ENCODE assay signal across 8 mouse cellular contexts in genomic region chr2:6322376-6322901, GRCm38 (mm10). TPM values are rescaled to one million over a fixed set of nuclear protein-coding genes. Genes with fewer than 3 reads are reported as not detected.
DNase-seq lines count a peak whose midpoint lies in the region; ATAC-seq and TF ChIP-seq lines count a peak whose summit lies in the region.

Usp6nl (plus strand) TSS chr2:6322667.

- DNase-seq in CD8-positive naive resting alpha-beta T cell, adult 2 months (ENCODE audit: low read depth in 2 of 2, low spot score in 2 of 2), result peak; percentile 66 to 69
- DNase-seq in c-Kit-negative CD71-positive TER-119-positive erythroid progenitor cells, embryonic 14.5 days (ENCODE audit: low read depth, low spot score), result peak; percentile 73
- DNase-seq in forebrain, embryonic 10.5 days (ENCODE audit: extremely low spot score, low spot score), result peak; percentile 77
- peak; percentile 91 to 96 for DNase-seq in kidney, postnatal 25 days
- peak; percentile 69 to 74 (median 70) for DNase-seq in liver, embryonic 14.5 days (ENCODE audit: low read depth in 3 of 3, low spot score in 3 of 3)
- peak; percentile 86 for DNase-seq in neural tube, embryonic 10.5 days (ENCODE audit: extremely low spot score, low spot score)

- no peaks in the 10 kb centered on the region for H3K36me3 ChIP-seq in forebrain, embryonic 10.5 days (replicated peaks)
- no peaks in the 10 kb centered on the region for H3K36me3 ChIP-seq in heart, embryonic 15.5 days
- H3K36me3 ChIP-seq in liver, embryonic 14.5 days (replicated peaks; ENCODE audit: control insufficient read depth, insufficient read depth, low read depth), result no peaks in the 10 kb centered on the region
- H3K36me3 ChIP-seq in stomach, embryonic 15.5 days, result no peaks in the 10 kb centered on the region

- H3K27ac ChIP-seq in forebrain, embryonic 10.5 days, result peak within 1 kb of the TSS; percentile 99
- H3K27ac ChIP-seq in heart, embryonic 15.5 days, result peak within 1 kb of the TSS; percentile 96
- peak within 1 kb of the TSS; percentile 78 for H3K27ac ChIP-seq in liver, embryonic 14.5 days
- H3K27ac ChIP-seq in stomach, embryonic 15.5 days, result peak within 1 kb of the TSS; percentile 99

- 0 out of 2 replicates have a peak, but pooled peaks cover 5% of the 10 kb centered on the region for H3K27me3 ChIP-seq in forebrain, embryonic 10.5 days (ENCODE audit: poor library complexity, severe bottlenecking)
- no peaks in the 10 kb centered on the region for H3K27me3 ChIP-seq in heart, embryonic 15.5 days
- no peaks in the 10 kb centered on the region for H3K27me3 ChIP-seq in liver, embryonic 14.5 days (ENCODE audit: control insufficient read depth, insufficient read depth, low read length)
- H3K27me3 ChIP-seq in stomach, embryonic 15.5 days (replicated peaks), result no peaks in the 10 kb centered on the region

- under 1% methylated on average over 64 of the region's 75 CpGs for WGBS in forebrain, embryonic 10.5 days
- WGBS in heart, embryonic 15.5 days, result under 1% methylated on average over 74 of the region's 75 CpGs
- under 1% methylated on average over 65 of the region's 75 CpGs for WGBS in liver, embryonic 14.5 days (ENCODE audit: insufficient replicate concordance)
- under 1% methylated on average over 74 of the region's 75 CpGs for WGBS in stomach, embryonic 15.5 days

- H3K9me3 ChIP-seq in forebrain, embryonic 10.5 days, result no peaks in the 10 kb centered on the region
- H3K9me3 ChIP-seq in heart, embryonic 15.5 days (replicated peaks), result no peaks in the 10 kb centered on the region
- no peaks in the 10 kb centered on the region for H3K9me3 ChIP-seq in liver, embryonic 14.5 days (ENCODE audit: control insufficient read depth, low read length)
- H3K9me3 ChIP-seq in stomach, embryonic 15.5 days, result no peaks in the 10 kb centered on the region

- peak within 1 kb of the TSS; percentile 72 for H3K4me2 ChIP-seq in heart, embryonic 15.5 days
- peak within 1 kb of the TSS; percentile 80 for H3K4me2 ChIP-seq in liver, embryonic 14.5 days (ENCODE audit: low read depth)
- H3K4me2 ChIP-seq in stomach, embryonic 15.5 days, result peak within 1 kb of the TSS; percentile 87

- no peak for TF ChIP-seq CTCF in liver, embryonic 14.5 days (IDR thresholded peaks at IDR 0.05; ENCODE audit: low read depth)

- H3K4me1 ChIP-seq in forebrain, embryonic 10.5 days, result peaks cover 34% of the 10 kb centered on the region
- H3K4me1 ChIP-seq in heart, embryonic 15.5 days (replicated peaks), result peaks cover 18% of the 10 kb centered on the region
- peaks cover 11 to 17% of the 10 kb centered on the region in 2 experiments for H3K4me1 ChIP-seq in liver, embryonic 14.5 days (replicated peaks; ENCODE audit: control insufficient read depth in 2 of 2, insufficient read depth in 2 of 2, low read length in 1 of 2)
- peaks cover 13% of the 10 kb centered on the region for H3K4me1 ChIP-seq in stomach, embryonic 15.5 days

- H3K4me3 ChIP-seq in forebrain, embryonic 10.5 days, result peak within 1 kb of the TSS; percentile 90
- H3K4me3 ChIP-seq in heart, embryonic 15.5 days, result peak within 1 kb of the TSS; percentile 99
- H3K4me3 ChIP-seq in liver, embryonic 14.5 days (ENCODE audit: insufficient read depth in 1 of 2, low read depth in 2 of 2, low read length in 2 of 2), result peak within 1 kb of the TSS; percentile 87 to 98
- peak within 1 kb of the TSS; percentile 73 for H3K4me3 ChIP-seq in stomach, embryonic 15.5 days (replicated peaks)

- peak; percentile 92 for ATAC-seq in heart, embryonic 15.5 days (replicated peaks; ENCODE audit: insufficient number of reproducible peaks, insufficient read depth, low FRiP score, low read depth)
- peak; percentile 93 for ATAC-seq in liver, embryonic 14.5 days (ENCODE audit: insufficient read depth)
- ATAC-seq in stomach, embryonic 15.5 days (ENCODE audit: insufficient read depth, low FRiP score, low read depth), result peak; percentile 91

- peak within 1 kb of the TSS; percentile 76 for H3K9ac ChIP-seq in heart, embryonic 15.5 days
- peak within 1 kb of the TSS; percentile 80 for H3K9ac ChIP-seq in liver, embryonic 14.5 days (replicated peaks)
- H3K9ac ChIP-seq in stomach, embryonic 15.5 days, result peak within 1 kb of the TSS; percentile 69

- no peak; the same call in 1 of the 2 replicates for TF ChIP-seq EP300 in liver, embryonic 14.5 days (IDR thresholded peaks at IDR 0.05; ENCODE audit: low read depth)

RNA-seq across cellular contexts. Expression of gene Usp6nl, which starts in this region (rescaled TPM):
- 9.2 and 9.7 TPM in 2 replicates for polyA plus RNA-seq in forebrain, embryonic 10.5 days (2016; fragmentation: Nextera tagmentation; extraction: Ambion mirVana)
- polyA plus RNA-seq in heart, embryonic 15.5 days (2015; fragmentation: Nextera tagmentation; extraction: Ambion mirVana), result 4.6 and 6.6 TPM in 2 replicates
- 2.4 and 3.3 TPM in 2 replicates for polyA plus RNA-seq in liver, embryonic 14.5 days (2012; rRNA removed)
- polyA plus RNA-seq in liver, embryonic 14.5 days (2014; fragmentation: Nextera tagmentation; extraction: Ambion mirVana), result 2.8 and 3.0 TPM in 2 replicates
- polyA plus RNA-seq in stomach, embryonic 15.5 days (2015; fragmentation: Nextera tagmentation; extraction: Ambion mirVana), result 9.1 and 11.3 TPM in 2 replicates

Comparison
In these comparisons a context has a peak if more than half of its experiments do, and no peak if none do; other contexts are left out.
1. Peak in every context shown above with its lines: DNase-seq, ATAC-seq, H3K4me3 ChIP-seq and H3K27ac ChIP-seq.